Mouse (Mus musculus) monocyte, adult 2 months (primary cell): ENCODE data around the gene H2-D1.
"Not testable (repeated sequence)": the region's sequence is repeated elsewhere in the genome, so short reads cannot be mapped to it uniquely, and the experiment has no call there.

Experiments used
- DNase-seq, 2 experiments: peaks; one replicate each; pipeline ENCODE4 v3.0.0; 2022; ENCODE audit warnings: low spot score in 2 of 2, low read depth in 1 of 2

Gene H2-D1

GRCm38 (mm10) chr17:35303271-35303670 is 40.7 kb downstream of the H2-D1 start:
- DNase-seq: no peak

DNA sequence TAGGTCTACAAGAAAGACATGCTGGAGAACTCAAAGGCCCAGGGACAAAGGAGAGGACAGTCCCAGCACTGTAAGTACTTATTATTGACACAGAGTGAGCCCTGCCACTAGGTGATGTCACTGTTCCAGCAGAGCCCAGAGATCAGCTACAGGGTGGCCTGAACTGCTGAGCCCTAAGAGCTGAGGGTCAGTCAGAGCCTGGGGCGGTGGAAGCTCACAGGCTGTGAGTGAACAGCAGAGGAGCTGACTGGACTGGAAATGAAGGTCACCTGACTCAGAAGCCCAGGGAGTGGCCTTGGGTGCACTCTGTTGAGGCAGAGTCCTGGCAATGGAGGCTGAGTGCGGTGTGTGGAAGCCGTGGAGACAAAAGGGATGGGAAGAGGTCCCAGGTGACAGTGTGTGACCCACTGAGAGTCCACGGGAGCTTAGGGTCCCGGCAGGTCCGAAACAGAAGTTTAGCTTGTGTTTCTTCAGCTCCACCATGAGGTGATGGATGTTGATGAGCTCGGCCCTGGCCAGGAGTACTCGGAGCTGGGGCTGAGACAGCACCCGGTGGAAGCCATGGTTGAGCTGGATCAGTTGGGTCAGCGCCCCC is 41.3 kb downstream of the H2-D1 start:
- no peak for DNase-seq

DNA sequence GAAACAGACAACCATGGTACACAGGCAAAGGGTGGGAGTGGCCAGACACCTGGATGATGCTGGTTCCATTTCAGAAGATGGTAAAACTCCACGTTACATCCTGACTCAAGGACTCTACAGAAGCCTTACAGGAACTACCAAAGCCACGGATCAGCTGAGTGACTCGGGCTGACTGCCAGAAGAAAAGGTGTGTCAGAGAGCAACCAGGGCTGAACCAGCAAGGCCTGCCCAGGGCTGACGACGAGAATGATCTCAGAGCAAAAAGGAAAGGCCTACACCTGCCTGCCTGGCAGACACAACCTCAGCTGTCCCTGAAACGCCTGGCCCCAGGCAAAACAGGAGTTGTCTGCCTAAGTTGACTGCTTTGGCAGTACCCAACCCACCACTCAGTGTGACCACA is 41.9 kb downstream of the H2-D1 start:
- no peak for DNase-seq

DNA sequence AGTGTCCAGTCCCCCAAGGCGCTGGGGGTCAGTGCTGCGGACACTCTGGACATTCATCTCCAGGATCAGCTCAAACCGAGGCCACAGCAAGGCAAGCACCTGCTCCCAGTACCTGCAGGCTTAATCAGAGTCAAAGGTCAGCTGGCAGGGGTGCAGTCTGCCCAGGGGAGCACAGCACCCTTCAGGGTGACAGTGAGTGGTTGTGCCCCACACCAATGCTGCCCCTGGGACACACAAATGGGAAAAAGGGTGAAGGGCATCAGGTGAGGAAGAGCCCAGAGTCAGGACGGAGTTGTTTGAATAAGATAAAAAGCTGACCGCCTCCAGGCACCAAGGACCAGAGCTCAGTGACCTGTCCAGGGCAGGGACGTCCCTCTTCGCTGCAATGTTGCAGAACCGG is 42.4 kb downstream of the H2-D1 start:
- not testable (repeated sequence) for DNase-seq
